ENCODE assay signal across 15 mouse cellular contexts in genomic region chr7:37581262-37581661, GRCm38 (mm10).
DNase-seq lines count a peak whose midpoint lies in the region; ATAC-seq lines count a peak whose summit lies in the region.
"Had no signal": no experiment of that assay in that cellular context is flagged by ENCODE, and none has a peak within 500 bp of the region (broad histone marks: within the 10 kb centered on the region; RNA-seq: fewer than 3 reads in every experiment).

No protein-coding gene starts in this region.

- no peaks in the 10 kb centered on the region for H3K4me1 ChIP-seq in heart, embryonic 10.5 days
- no peaks in the 10 kb centered on the region for H3K4me1 ChIP-seq in forebrain, embryonic 11.5 days (replicated peaks; ENCODE audit: control insufficient read depth, insufficient read depth, low read length)

- 76% methylated on average over 3 of the region's 3 CpGs for WGBS in heart, embryonic 10.5 days
- 85% methylated on average over 3 of the region's 3 CpGs for WGBS in forebrain, embryonic 11.5 days

- peak; percentile 50 for DNase-seq in cerebellum, adult 9-11 months
- peak; percentile 41 for DNase-seq in heart, embryonic 10.5 days (ENCODE audit: low spot score)
- no peak for DNase-seq in heart, postnatal 25 days (ENCODE audit: low spot score)
- peak; percentile 47 for DNase-seq in brain, adult 2 months (ENCODE audit: low read depth, low spot score)
- DNase-seq in retina, embryonic 14.5 days (ENCODE audit: low spot score): peak; percentile 49
- no peak for DNase-seq in forebrain, embryonic 11.5 days (ENCODE audit: low spot score)
- DNase-seq: adrenal gland, postnatal 10 days; gastrocnemius, adult 2 months; gastrocnemius, postnatal 25 days; heart, postnatal 10 days; kidney, adult 11 months had no signal

- no peak overlapping the region for H3K4me3 ChIP-seq in heart, embryonic 10.5 days
- no peak overlapping the region for H3K4me3 ChIP-seq in forebrain, embryonic 11.5 days (ENCODE audit: low read depth, low read length)
- H3K4me3 ChIP-seq: gastrocnemius, adult 2 months; hindbrain, embryonic 13.5 days had no signal

- no peak overlapping the region for H3K9ac ChIP-seq in forebrain, embryonic 11.5 days (ENCODE audit: low read length)
- H3K9ac ChIP-seq: hindbrain, embryonic 13.5 days had no signal

- H3K9me3 ChIP-seq in heart, embryonic 10.5 days: no peaks in the 10 kb centered on the region
- H3K9me3 ChIP-seq in forebrain, embryonic 11.5 days (ENCODE audit: control insufficient read depth, low read length): no peaks in the 10 kb centered on the region
- H3K9me3 ChIP-seq: hindbrain, embryonic 13.5 days had no signal

- H3K36me3 ChIP-seq in heart, embryonic 10.5 days: no peaks in the 10 kb centered on the region
- no peaks in the 10 kb centered on the region for H3K36me3 ChIP-seq in forebrain, embryonic 11.5 days (ENCODE audit: control insufficient read depth, insufficient read depth, low read length)
- H3K36me3 ChIP-seq: hindbrain, embryonic 13.5 days had no signal

- H3K27ac ChIP-seq in heart, embryonic 10.5 days: no peak overlapping the region
- no peak overlapping the region for H3K27ac ChIP-seq in forebrain, embryonic 11.5 days (ENCODE audit: low read depth, low read length)
- H3K27ac ChIP-seq: gastrocnemius, adult 2 months; hindbrain, embryonic 13.5 days; hindbrain, postnatal 0 days had no signal

- ATAC-seq in cerebellum, adult (ENCODE audit: insufficient number of reproducible peaks, low FRiP score, low TSS enrichment): no peak
- ATAC-seq in forebrain, embryonic 11.5 days (replicated peaks; ENCODE audit: low FRiP score): no peak
- ATAC-seq: forebrain, embryonic 14.5 days; hindbrain, postnatal 0 days had no signal

- 0 out of 2 replicates have a peak, but pooled peaks cover 8% of the 10 kb centered on the region for H3K27me3 ChIP-seq in heart, embryonic 10.5 days (ENCODE audit: insufficient read depth, poor library complexity, severe bottlenecking)
- H3K27me3 ChIP-seq in forebrain, embryonic 11.5 days (ENCODE audit: control insufficient read depth, insufficient read depth, low read length): no peaks in the 10 kb centered on the region
- H3K27me3 ChIP-seq: hindbrain, embryonic 13.5 days had no signal

- intact Hi-C loops in heart, postnatal 25 days (cut with DNase I): no loop called here

- no peak overlapping the region for H3K4me2 ChIP-seq in forebrain, embryonic 11.5 days (ENCODE audit: low read depth, low read length, severe bottlenecking)
- H3K4me2 ChIP-seq: hindbrain, embryonic 13.5 days had no signal

Comparison
In these comparisons a context has a peak if more than half of its experiments do, and no peak if none do; other contexts are left out.
1. DNase-seq: peak in cerebellum, adult 9-11 months (single experiment), heart, embryonic 10.5 days (single experiment), brain, adult 2 months (single experiment) and retina, embryonic 14.5 days (single experiment); none in heart, postnatal 25 days (single experiment) and forebrain, embryonic 11.5 days (single experiment).